Mouse (Mus musculus) embryo, embryonic 11.5 days (tissue): ENCODE measurements around the gene Xpot.

Experiments
- DNase-seq: peaks from one replicate; pipeline ENCODE4 v3.0.0-alpha.2; 2012; ENCODE audit warnings: low read depth, low spot score

Xpot gene

DNA sequence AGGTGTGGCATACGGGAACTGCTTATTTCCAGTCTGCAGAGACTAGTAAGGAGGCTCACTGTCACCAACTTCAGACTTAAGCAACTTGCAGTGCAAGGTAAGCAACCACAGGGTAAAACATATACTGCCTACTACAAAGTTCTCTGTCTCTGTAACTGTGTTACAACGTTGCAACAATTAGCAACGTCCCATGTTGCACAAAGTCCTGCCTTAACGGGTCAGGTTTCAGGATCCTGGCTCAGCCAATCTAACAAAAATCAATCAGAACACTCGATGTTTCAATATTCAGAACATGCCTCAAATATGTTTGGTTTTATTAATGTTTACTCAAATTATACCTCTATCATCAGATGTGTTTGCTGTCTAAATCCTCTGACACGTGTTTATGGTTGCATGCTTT, 3.7 kb downstream of the Xpot start:
- DNase-seq, result no peak

- no peak for DNase-seq
Observed at GRCm38 (mm10) chr10:121615935-121616334, 10.2 kb downstream of the Xpot start.

DNA sequence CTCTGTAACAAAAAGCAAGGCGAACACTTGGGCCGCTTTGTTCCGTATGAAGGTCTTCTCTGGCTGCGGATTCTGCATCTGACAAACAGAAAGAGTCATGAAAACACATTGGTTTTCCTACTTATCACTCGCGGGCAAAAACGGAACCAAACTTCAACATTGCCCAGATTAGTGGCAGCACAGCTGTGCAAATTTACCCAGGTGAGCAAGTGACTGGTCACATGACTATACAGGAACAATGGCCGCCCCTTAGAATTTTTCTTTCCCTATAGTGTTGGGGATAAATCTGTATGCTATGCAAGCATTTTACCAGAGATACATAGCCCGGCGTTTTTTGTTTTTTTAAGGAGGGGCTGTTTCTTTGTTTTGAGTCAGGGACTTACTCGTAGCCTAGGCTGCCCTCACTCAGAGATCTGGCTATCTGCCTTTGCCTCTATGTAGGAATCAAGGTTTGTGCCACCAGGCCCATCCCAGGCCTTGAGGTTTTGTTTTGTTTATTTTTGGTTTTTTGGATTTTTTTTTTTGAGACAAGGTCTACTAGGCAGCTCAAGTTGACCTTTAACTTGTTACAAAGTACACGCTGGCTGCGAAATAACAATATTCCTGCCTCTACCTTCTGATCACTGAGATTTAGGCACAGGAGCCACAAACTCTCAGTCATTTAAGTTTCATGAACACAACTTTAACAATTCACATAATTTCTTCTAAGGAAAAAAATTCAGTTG, 10.8 kb downstream of the Xpot start:
- no peak for DNase-seq

- DNase-seq, result no peak
Observed at GRCm38 (mm10) chr10:121613570-121613969, 12.6 kb downstream of the Xpot start.

DNA sequence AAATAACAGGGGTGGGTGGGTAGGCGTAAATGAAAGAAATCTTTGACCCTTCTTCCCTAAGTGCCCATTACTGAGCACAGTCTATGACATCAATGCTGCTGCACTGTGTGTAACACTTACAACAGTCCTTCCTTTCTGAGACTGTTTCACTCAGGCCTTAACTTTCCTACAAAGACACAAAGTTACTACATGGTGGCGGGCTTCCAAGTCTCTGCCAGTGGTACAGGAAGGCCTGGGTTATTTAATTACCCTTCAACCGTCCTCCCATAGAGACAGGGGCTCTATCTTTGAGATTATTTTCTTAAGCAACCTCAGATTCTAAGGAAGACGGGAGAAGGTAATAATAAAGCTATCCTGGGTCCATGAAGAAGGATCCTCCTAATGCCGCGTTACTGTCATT, 13.7 kb downstream of the Xpot start:
- DNase-seq, result no peak

GRCm38 (mm10) chr10:121611587-121611986, 14.5 kb downstream of the Xpot start:
- DNase-seq, result no peak

DNA sequence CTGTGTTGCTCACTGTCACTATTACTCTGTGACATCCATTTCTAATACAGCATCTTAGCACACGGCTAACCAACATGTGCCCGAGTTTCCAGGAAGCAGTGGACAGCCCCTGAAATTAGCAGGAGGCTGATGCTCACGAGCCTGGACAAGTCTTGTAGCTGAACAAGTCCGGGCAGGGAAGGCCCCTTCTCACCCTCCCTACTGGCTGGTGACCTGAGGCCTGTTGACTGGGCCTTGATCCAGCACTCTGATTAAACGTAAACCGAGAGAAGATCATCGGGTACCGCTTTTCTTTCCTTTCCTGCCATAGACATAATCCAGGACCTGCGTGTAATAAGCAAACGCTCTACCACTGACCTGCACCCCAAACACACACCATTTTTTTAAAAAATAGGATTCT, 18.0 kb downstream of the Xpot start:
- DNase-seq, result no peak

DNA sequence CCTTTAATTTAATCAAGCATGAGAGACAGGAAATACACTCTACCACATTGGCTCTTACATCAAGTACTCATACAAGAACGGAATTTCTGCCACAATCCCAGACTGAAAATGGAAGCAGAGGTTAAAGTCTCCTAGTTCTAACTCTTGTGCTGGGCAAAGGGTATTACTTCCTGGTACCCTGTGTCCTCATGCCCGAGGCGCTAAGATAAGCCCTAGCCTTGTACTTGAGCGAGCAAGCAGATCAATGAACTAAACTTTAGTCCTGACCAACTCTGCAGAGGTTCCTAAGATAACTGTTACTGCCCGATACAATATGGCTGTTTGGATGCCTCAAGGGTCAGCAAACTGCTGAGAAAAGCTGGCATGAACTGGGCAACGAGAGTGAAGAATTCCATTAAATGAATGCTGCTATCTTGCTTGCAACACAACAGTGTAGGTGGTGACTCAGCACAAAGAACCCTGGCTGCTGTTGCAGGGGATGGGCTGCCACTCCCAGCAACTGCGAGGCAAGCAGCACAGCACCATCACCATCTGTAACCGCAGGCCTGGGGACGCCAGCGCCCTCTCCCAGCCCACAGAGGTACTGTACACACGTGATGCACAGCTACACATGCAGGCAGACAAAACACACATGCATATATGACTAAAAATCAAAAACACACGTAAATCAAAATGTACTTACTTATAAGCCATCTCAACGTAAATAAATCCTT, 21.3 kb downstream of the Xpot start:
- DNase-seq, result no peak

GRCm38 (mm10) chr10:121603556-121603955, 22.6 kb downstream of the Xpot start:
- no peak for DNase-seq

GRCm38 (mm10) chr10:121601272-121601671, 24.9 kb downstream of the Xpot start:
- no peak for DNase-seq

DNA sequence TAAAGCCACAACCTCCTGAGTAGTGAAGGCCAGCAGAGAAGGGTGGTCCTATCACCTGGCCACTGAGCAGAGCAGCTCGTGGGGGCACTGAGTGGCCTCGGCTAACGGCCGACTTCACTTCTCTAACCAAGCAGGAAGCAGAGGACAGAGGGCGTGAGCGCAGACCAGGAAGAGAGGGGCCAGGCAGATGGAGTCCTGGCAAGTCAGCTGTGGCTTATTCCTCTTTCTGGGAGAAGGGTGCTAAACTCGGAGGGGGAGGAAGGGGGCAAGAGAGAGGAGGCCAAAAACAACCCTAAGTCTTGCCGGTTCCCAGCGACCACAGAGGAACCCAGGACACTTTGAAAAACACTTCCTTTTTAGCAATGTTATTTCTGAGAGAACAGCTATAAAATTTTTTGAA, 29.6 kb downstream of the Xpot start:
- no peak for DNase-seq

DNA sequence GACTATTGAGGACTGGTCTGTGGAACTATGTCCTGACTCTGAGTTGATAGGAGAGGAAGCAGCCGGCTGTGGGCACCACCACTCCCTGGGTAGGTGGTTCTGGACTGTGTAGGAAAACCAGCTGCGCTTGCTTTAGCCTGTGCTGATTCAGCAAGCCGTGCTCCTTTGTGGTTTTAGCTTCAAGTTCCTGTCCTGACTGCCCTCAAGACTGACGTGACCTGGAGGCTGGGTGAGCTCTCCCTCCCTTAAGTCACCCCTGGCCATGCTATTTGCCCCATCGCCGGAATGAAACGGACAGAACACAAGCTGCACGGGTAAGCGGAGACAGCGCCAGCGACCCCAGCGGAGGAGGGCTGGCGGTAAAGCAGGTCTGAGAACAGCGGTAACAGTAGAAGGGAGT, 35.0 kb downstream of the Xpot start:
- no peak for DNase-seq

DNA sequence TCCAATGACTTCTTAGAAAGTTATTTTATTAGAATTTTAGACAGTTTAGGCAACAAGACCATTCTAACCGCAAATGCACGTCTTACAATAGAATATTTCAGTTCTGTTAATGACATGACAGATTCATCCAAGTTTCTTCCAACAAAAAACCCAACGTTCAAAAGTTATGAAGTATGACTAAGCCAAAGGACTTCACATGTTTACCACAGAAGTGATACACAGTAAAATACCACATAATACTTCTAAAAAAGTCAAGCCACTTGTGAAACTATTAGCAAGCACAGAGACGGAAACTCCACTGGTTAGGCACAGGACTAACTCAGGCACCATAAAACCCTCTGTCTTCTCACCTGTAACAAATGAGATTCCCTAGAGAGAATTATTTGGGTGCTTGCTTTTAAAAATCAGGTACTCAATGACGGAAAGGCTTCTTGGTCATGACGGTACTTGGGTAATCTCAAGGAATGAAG, 38.7 kb downstream of the Xpot start:
- DNase-seq, result no peak

DNA sequence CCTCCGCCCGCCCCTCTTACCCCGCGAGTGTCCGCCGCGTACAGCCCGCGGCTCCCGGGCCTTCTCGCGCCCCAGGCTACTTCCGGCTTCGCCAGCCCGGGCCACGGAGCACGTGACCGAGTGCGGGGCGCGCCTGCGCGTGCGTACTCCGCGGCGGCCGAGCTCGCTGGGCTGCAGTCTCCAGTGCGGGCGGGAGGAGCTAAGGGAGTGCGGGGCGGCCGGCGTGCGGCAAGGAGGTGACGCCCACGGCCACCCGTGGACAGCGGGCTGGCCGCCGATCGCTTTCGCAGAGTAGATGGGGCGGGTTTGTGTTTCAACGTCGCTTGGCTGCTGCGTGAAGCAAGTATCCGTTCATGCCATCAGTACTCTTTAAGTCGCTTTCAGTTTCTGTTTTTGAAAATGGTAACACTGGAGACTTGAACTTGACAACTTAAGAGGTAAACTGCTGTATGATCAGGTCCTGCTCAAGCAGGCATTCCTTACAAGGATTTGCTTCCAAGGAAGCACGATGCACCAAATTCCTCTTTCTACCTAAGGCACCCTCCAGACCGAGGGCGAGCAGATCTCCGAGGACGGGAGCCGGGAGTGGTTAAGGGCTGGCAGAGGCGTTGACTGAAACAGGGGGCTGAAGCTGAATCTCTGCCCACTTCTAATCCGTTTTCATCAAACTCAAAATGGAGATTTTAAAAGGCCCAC, 39.3 kb downstream of the Xpot start, which contains the start of gene Tbk1:
TSS of gene Tbk1 (minus strand) at position 113 of the 696 bp plus-strand sequence.
- DNase-seq, result peak; percentile 82

DNA sequence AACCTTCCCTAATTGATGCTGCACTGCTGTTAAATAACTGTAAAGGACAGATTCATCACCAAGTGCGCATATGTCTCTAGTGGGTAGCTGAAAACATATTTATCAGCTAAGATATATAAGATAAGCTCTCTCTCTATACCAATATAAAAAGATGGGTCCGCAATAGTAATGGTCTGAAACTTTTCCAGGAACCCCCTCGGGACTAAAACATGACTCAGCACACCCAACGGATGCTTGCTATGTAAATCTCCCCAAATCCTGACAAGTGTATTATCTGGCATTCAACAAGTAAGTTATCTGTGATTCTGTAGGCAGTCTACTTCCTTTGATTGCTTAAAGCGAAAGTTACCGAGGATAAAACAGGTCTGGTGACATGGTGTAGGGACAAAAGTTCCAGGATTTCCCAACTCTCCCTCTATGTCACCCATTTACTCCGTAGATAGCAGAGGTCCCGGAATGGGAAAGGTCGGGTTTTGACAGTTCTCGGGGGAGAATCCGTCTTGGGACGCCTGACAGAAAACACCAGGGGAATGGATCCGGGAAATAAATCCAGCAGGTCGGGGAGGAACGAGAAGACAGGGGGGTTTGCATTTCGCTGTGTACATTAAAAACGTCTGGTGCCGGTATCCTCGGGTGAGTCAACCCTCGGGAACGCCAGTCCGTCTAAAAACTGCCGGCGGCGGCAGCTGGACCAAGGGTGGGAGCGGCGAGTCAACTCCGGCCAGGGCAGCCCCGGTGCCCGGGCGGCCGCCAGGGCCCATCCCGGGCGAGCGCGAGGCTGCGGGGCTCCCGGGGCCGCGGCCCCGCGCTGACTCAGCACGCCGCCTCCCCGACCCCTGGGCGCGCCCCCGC, 40.1 kb downstream of the Xpot start:
- DNase-seq, result no peak

- no peak for DNase-seq
Observed at GRCm38 (mm10) chr10:121585056-121585790, 40.9 kb downstream of the Xpot start.

DNA sequence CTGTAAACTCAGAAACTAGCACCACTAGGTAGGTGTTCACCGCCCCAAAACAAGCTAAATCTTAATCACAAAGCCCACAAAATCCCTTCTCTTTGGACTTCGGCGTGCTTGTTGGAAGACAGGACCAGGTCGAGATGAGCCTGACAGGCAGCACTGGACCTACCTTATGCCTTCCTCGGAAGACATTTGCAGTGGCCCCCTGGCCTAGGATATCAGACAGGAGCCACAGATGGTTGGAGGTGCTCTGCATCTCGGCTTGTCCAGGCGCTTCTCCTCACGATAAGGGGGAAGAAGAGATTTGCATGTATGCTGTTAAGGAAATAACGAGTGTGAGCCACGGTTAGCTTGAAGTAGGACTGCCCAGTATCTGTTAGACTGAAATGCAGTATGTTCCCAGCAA, 42.1 kb downstream of the Xpot start:
- no peak for DNase-seq

DNA sequence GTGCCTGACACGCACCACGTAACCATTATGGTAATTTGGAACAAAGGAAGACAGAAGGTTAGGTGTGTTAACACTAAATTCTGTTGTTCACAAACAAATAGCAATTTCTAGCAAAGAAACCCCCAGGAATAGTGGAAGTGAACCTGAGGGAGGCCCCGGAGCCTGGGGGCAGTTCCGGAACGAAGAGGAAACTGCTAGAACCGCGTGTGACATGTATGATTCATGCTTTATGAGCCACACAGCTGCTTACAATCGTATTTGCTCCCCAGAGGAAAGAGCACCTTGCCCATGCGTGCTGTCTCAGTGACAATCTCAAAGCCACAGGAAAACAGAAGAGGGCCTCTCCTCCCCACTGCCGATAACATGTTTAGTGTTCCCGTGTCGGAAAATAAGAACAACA, 43.1 kb downstream of the Xpot start:
- no peak for DNase-seq

DNA sequence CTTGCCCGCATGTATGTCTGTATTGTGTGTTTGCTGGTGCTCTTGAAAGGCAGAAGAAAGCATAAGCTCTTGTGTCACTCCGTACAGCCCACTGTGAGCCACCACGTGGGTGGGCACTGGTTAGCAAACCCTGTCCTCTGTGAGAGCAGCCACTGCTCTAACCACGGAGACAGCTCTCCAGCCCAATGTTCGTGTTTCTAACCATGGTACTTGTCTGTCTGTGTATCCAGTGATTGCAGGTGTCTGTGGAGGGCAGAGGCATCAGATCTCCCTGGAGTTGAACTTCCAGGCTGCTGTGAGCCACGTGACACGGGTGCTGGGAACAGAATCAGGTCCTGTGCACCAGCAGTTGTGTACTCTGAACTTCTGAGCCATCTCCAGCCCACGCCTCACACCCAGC, 43.8 kb downstream of the Xpot start:
- no peak for DNase-seq

DNA sequence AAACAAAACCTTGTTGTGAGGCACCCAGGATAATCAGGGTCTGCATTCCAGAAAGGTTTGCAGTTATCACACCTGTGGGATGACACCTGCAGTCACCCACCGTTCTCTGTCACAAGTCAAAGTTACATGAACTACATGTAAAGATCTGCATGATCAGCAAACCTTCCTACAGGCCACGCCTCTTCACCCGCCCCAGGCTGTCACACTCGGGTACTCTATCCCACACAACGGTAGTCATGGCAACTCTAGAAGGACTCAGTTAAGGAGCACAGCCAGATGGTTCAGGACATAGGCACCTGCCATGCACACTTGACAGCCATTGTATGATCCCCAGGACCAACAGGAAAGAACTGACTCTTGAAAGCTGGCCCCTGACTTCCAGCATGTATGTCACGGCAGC, 44.7 kb downstream of the Xpot start:
- no peak for DNase-seq

GRCm38 (mm10) chr10:121580381-121580780, 45.8 kb downstream of the Xpot start:
- DNase-seq, result no peak
